Mouse (Mus musculus): Measurements from ENCODE around the gene Ryr2. TPM values are rescaled to one million over a fixed set of nuclear protein-coding genes. Genes with fewer than 3 reads are reported as not detected.
"Not testable (repeated sequence)": the region's sequence is repeated elsewhere in the genome, so short reads cannot be mapped to it uniquely, and the experiment has no call there.

Gene Ryr2
- total RNA-seq (2021), result 10 to 100 TPM; 15.4 to 16.9 TPM
- long read RNA-seq, experiment 1, result 0 reads
- long read RNA-seq, experiment 2, partial matches to known transcripts, result 1 of 3 reads
- long read RNA-seq, experiment 2, other reads (novel, unspliced or antisense), result 2 of 3 reads

GRCm38 (mm10) chr13:12106662-12107632, at the start of gene Ryr2:
Ryr2 (minus strand) TSS chr13:12106945.
- DNase-seq (ENCODE audit: low spot score in 2 of 2), result peak; percentile 37

- DNase-seq (ENCODE audit: low spot score in 2 of 2), result no peak
These were observed 47.2 kb upstream of the Ryr2 start for GRCm38 (mm10) chr13:12153922-12154321.

DNA sequence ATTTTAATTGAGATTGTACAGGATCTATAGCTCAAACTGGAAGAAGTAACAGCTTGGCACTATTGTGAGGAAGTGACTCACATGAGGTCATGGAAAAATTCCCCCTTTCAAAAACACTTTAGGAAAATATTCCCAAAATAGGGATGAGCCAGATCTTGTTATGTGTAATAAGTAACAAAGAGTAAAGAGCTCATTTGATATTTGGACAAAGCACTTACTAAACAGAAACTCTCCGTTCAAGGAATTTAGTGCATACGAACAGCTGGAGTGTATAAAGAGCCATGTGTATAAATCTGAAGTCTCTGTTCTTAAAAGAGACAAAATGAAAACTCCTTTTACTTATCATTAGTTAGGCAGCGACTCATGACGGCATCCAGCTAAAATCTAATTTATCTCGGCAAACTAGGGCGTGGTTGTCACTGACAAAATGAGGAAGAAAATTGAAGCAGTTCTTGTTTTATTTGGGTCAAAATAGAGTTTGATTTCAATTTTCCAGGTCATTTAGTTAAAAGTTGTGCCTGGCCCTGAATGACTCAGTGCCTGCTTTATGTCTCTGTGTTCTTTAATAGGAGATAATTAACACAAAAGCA, 40.3 kb upstream of the Ryr2 start:
- DNase-seq (ENCODE audit: low spot score in 2 of 2), result no peak

DNA sequence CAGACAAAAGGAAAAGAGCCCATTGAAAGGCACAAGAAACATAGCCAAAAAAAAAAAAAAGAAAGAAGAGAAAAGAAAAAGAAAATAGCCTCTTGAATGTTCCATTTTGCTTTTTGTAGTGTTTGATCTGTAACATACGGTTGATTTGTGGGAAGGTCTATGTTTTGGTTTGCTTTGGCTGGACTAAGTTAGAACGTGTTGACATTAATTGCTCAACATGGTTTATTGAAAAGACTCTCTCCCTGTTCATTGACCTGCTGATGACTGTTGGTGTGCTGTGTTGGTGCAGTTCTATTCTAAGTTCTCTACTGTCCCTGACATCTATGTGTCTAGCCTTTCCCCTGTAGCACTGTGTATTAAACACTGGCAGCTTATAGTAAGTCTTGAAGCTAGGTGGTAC, 39.7 kb upstream of the Ryr2 start:
- DNase-seq (ENCODE audit: low spot score in 2 of 2), result no peak

- DNase-seq (ENCODE audit: low spot score in 2 of 2), result no peak
These were observed 36.6 kb upstream of the Ryr2 start for GRCm38 (mm10) chr13:12143347-12143746.

DNA sequence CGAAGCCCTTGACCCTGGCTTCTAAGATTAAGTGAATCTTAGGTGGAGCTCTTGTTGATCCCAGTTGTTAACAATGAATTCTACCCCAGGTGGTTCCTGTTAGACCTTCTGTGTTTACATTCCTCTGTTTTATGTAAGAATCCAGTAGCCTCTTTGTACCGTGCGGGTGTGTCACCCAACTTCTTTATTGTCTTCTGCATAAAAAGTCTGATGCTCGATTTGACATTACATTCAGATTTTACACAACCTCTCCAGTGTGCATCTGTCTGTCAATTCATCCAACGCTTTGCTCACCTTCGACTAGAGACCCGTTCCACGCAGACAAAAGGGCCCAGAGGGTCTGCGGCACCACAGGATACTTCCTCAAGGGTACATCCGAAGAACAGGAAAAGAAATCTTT, 29.7 kb upstream of the Ryr2 start:
- DNase-seq (ENCODE audit: low spot score in 2 of 2), result not testable (repeated sequence)

DNA sequence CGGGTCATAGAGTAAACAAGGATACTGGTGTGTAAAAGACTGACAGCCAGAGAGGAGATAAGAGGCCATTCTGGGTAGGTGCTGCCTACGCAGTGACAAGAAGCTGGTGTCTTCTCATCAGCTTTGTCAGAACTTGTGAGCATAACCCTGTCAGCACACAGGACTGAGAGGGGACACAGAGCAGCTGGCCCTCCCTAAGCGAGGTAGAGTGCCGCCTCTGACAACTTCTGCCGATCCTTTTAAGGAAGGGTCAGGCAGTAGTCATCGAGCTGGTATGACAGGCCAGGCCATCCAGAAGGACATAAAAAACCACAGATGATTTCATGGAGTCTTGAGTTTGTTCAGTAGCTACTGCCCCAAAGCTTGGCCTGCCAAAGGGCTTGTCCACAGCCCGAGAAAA, 26.8 kb upstream of the Ryr2 start:
- no peak for DNase-seq (ENCODE audit: low spot score in 2 of 2)

GRCm38 (mm10) chr13:12132160-12132710, 25.5 kb upstream of the Ryr2 start:
- no peak for DNase-seq (ENCODE audit: low spot score in 2 of 2)

GRCm38 (mm10) chr13:12129121-12129520, 22.4 kb upstream of the Ryr2 start:
- no peak for DNase-seq (ENCODE audit: low spot score in 2 of 2)

DNA sequence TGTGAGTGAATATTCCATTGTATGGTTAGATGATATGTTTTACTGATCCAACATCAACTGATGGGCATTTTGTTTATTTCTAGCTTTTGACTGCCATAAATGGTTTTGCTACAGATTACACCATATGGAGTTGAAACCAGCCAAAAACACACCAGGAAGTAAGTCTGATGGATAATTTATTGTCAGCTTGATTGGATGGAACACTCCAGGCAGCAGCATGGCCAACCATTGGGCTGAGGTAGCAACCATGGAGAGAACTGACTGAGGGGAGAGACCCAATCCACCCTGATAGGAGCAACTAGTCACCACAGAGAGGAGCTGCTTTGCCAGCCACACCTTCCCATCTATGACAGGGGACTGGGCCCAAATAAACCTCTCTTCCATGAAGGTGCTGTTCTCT, 19.4 kb upstream of the Ryr2 start:
- DNase-seq (ENCODE audit: low spot score in 2 of 2), result no peak

DNA sequence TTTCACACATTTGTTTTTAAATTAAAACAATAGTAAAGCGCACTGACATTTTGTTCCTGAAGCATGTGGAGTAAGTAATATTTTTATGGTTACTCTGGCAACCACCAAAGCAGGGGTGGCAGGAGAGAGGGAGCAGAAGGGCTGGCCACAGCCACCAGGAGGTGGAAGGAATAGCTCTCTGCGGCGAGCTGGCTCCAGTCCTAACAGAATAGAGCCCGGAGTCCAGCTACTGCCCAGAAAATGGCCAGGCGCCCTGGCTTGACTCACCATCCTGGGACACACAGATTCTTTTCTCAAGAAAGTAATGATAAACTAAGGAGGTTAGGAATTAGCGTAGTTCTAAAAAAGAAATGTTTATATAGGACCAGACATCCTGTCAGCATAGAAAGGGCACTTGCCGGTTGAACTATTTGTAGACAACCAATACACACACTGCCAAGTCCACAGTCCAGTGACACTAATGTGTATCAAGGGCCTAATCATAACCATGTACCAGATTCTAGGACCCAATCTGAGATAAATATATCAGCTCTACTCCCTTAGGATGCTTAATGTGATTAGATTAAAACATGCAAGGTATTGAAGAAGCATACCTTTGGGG, 18.3 kb upstream of the Ryr2 start:
- no peak for DNase-seq (ENCODE audit: low spot score in 2 of 2)

DNA sequence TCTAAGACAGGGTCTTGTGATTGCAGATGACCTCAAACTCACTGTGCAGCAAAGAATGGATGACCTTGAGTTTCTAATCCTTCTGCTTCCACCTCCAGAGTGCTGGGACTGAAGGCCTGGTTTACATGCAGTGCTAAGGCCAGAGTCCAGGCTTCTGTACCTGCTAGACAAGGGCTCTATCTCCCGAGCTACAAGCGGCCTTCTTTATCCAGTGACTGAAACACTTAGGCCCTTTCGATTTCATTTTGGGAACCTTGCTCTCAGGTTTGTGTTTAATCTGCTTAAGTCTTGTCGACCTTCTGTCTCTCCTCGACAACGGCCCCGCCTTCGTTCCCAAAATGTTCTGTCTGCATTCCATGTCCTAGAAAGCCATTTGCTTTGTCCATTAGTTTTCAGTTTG, 8.8 kb upstream of the Ryr2 start:
- DNase-seq (ENCODE audit: low spot score in 2 of 2), result no peak

- no peak for DNase-seq (ENCODE audit: low spot score in 2 of 2)
These were observed 8.1 kb upstream of the Ryr2 start for GRCm38 (mm10) chr13:12114816-12115215.

DNA sequence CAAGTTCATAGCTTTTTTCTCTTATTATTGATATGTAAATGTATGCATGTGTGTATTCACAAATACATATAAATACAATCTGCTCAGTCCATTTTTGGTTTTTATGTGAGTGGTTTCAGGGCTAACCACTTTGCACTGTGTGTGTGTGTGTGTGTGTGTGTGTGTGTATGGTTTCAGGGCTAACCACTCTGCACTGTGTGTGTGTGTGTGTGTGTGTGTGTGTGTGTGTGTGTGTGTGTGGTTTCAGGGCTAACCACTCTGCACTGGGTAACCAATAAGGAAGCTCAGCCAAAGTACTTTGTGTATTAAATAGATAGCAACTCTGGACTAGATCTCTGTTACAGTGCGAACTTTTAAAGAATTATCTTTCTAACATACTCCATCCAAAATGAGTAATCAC, 2.2 kb upstream of the Ryr2 start:
- DNase-seq (ENCODE audit: low spot score in 2 of 2), result no peak

- peak; percentile 7 to 14 for DNase-seq (ENCODE audit: low spot score in 2 of 2)
These were observed 716 bp downstream of the Ryr2 start for GRCm38 (mm10) chr13:12105830-12106628.

DNA sequence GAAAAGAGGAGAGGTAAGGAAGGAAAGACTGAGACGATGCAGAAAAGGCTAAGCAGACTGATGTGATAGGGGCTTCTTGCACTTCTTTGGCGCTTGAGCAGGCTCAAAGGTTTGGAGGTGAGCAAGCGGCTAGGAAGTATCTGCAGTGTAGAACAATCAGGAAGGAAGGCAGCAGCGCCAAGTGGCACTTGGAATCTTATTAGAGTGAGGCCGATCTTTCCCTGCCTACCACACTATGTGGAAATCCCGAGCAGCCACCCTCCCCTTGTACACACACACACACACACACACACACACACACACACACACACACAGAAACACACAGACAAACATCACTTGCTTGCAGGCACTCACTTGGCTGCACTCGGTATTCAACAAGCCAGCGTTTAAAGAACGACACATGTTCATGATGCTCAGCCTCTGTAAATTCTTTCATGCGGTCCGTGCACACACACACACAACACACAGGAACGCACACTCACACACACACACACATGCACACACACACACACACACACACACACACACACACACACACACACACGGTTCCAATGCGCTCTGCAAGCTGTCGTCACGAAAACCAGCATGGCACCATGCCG, 1.4 kb downstream of the Ryr2 start:
- no peak for DNase-seq (ENCODE audit: low spot score in 2 of 2)

- no peak for DNase-seq (ENCODE audit: low spot score in 2 of 2)
These were observed 2.4 kb downstream of the Ryr2 start for GRCm38 (mm10) chr13:12104318-12104717.

DNA sequence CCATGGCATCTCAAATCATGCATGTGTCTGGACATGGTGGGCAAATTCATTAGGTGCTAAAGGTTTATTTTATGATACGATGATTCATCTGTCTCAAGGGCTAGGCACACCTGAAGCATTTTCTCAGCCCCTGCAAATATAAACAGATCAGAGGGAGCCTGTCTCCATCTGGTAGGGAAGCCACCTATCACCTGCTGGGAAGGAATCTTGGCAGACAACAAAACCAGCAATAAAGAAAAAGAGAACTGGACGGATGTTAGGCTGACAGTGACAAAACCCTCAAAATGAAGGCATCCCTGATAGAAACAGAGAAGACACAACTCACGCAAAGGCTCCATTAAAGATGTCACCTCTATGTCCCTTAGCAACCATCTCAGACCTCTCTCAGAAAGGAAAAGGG, 3.7 kb downstream of the Ryr2 start:
- DNase-seq (ENCODE audit: low spot score in 2 of 2), result no peak

- no peak for DNase-seq (ENCODE audit: low spot score in 2 of 2)
These were observed 7.3 kb downstream of the Ryr2 start for GRCm38 (mm10) chr13:12099446-12099845.

GRCm38 (mm10) chr13:12098981-12099380, 7.8 kb downstream of the Ryr2 start:
- DNase-seq (ENCODE audit: low spot score in 2 of 2), result no peak
